Mouse (Mus musculus) spleen, postnatal 36 days (tissue): ENCODE results near the gene Terb1.

Source experiments
- DNase-seq, 2 experiments: peaks; one replicate each; pipeline ENCODE4 v3.0.0; 2022; ENCODE audit warnings: low spot score in 2 of 2, mixed read lengths in 1 of 2

Terb1 gene

DNA sequence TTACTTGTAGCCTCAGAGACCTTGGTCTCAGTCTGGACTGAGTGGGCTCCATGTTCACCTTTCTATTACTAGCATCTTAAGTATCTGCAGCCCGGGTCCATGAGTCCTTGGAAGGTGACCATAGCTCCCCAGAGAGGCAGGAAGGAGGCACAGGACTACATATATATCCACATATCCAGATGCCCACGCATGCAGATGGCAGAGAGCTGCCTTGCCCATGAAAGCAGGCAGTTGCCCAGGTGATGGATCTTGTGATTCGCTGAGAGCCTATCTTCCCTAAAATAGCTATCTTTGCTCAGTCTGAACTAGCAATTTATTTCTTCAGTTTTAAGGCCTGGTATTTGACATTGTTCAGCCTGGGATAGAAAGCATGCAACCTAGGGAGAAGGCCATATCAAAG, 98.2 kb downstream of the Terb1 start:
- DNase-seq = no peak

DNA sequence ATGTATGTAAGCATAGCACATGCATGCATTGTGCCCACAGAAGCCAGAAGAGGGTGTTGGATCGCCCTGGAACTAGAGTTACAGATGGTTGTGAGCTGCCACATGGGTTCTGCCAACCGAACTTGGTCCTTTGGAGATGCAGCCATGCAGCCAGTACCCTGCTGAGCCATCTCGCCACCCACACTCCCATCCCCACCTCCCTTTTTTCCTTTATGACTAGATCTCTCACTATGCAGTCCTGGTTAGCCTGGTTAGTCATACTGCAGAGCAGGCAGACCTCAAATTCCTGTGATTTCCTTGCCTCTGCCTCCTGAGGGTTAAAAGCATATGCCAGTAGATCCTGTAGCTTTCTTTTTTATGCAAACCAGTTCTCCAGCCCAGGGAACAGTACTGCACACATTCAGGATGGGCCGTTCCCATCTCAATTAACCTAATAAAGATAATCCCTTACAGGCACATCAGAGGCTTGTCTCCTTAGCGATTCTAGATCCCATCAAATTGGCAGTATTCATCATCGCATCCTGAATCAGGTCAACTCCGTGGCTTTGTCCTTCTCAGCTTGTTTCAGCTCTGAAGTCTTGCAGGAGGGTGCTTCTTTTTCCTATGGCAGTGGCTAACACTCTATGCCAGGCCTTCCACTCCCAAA, 99.0 kb downstream of the Terb1 start:
- DNase-seq = no peak

- no peak for DNase-seq
These were observed 101.2 kb downstream of the Terb1 start for GRCm38 (mm10) chr8:104408328-104409110.

GRCm38 (mm10) chr8:104406340-104407128, 103.2 kb downstream of the Terb1 start:
- no peak for DNase-seq

DNA sequence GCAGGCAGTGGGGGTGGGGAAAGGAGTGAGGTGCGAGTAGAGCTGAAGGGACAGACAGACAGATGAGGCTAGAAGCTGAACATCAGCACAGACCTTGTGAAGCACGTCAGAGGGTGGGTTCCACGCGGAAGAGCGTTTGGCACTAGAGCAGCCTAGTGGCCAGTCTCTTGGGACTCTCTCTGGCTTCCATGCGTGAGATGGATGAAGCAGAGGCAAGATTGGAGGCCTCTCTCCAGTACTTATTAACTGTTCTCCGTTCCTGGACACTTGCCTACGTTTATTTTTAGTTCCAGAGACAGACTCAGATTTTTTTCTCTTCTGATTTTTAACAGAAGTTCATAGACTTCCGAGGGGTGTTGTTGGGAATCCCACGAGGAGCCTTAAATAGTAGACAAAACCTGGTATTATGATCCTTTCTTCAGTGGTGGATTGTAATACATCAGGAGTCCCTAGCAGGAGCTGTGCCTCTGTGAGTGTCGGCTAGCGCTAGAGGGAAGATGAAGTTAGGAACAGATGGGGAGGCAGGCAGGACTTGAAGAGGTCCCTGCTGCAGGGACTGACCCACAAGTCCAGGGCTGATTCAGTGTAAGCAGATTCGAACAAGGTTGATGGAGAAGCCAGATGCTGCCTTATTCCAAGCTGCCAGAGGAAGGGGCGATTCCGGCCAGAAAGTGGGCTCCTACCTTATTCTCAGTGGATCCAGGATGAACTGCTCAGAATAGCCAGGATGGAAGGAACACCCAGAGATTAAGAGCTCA, 104.1 kb downstream of the Terb1 start:
- DNase-seq = no peak

DNA sequence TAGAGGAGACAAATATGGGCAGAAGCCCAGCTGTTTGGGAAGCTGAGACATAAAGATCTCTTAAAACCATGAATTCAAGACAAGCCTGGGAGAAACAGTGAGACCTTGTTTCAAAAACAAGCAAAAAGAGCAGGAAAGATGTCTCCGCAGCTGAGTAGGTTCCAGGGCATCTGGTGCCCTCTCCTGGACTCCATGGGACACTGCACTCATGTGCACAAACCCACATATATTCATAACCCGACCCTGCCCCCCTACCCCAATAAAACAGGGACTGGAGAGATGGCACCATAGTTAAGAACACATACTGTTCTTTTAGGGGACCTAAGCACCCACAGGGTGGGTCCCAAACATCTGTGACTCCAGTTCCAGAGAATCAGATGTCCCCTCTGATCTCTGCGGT, 106.1 kb downstream of the Terb1 start:
- no peak for DNase-seq
